Mouse (Mus musculus) erythroblast, embryonic 14.5 days (primary cell): ENCODE measurements around the gene Ggact.

Experiments used
- GATA1 ChIP-seq: IDR thresholded peaks from 2 replicates; pipeline ENCODE4 v1.6.1; 2012; ENCODE audit warnings: low read length, inconsistent platforms, mixed read lengths
- TAL1 ChIP-seq: IDR thresholded peaks from 3 replicates; pipeline ENCODE4 v1.6.1; 2012; ENCODE audit warnings: low read length, inconsistent platforms, mixed read lengths

DNA sequence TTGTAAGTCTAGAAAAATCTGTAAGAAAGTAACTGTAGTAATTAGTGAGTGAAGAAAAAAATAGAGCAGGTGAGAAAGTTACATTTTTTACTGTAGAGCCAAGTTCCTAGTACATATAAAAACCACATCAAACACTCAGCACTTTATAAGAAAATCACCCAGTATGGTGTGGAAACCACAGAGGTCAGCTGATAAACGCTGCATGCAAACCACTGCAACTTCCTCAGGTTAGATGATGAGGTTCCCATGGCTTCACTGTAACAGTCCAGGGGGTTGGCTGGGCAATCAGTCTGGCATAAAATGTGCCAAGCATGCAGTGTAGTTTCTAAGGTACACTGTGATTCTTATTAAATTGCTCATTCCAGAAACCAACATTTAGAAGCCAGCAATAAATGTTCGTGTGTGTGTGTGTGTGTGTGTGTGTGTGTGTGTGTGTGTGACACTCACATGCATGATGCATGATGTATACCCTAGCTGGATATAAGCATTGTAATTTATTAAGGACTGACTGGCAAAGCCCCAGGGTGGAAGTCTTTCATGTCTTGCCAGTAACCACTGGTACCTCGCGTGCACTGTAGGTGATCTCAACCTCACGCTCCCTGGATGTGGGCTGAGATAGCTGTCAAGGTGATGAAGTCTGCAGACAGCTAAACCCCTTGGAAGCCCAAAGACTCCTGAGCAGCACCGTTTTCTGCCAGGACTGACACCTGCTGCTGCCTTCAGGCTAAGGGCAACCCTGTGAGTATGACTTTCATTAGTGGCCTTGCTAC is 38.3 kb upstream of the Ggact start:
- TF ChIP-seq TAL1 = no peak
- TF ChIP-seq GATA1 = no peak
